Mouse (Mus musculus): ENCODE measurements around the gene Gpc6.

DNA sequence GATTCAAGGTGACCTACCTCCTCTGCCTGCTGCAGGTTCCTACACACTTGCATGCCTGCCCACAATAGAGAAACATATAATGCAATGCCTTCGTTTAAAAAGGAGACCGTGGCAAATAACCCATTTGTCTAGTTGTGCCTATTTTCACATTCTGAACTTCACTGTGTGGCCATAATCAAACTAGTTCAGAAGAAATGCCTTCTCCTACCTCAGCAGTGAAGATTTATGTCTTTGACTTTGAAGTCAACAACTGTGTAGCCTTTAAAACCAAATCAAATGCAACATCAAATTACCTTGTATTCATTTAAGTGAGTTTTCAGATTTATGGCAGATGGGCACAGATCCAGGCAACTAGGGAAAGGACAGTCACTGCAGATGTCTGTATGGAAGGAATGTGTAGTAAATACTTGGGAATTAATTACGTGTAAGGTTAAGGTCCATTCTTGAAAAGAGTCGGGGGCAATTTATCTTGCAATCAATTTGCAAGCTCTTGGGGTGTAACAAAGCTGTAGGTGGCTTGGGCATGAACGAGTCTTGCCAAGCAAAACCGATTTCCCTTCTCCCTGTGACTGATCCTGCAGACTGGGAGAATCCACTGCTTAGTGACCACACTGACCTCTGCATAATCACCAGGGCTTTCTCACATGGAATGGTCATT is 494.6 kb downstream of the Gpc6 start:
- TF ChIP-seq CTCF (IDR thresholded peaks at IDR 0.05; ENCODE audit: borderline replicate concordance, insufficient read depth, low read length) = no peak
- no peak for TF ChIP-seq POLR2A (IDR thresholded peaks at IDR 0.05; ENCODE audit: low read depth, low read length)
